8 mouse cellular contexts compared by ENCODE assay signal in the genomic region with DNA sequence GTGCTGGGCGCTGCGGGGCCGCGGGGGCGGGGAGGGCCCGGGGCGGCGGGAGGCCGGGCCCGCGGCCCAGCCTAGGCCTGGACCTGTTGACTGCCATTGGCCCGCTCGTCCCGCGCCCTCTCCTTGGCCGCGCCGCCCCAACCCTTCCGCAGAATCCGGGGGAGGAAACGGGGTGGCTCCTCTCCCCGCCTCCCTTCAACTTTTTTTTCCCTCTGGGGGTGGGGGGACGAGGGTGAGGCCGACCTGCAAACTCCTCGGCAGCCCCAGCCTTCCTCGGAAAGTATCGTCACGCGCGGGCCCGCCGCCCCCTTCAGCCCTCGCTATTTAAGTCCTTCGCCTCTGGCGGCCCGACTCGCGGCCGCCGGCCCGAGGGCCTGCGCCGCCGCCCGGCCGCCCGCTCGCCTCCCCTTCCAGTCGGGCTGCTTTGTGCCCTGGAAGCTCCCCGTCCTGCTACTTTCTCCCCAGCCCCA. TPM values are rescaled to one million over a fixed set of nuclear protein-coding genes. Genes with fewer than 3 reads are reported as not detected.
DNase-seq lines count a peak whose midpoint lies in the region; ATAC-seq and TF ChIP-seq lines count a peak whose summit lies in the region.

No protein-coding gene starts in this region.

- peak overlapping the region; percentile 82 for H3K4me2 ChIP-seq in heart, embryonic 14.5 days (ENCODE audit: low read length)
- H3K4me2 ChIP-seq in liver, embryonic 16.5 days (ENCODE audit: low read depth, low read length): peak overlapping the region; percentile 87
- H3K4me2 ChIP-seq in neural tube, embryonic 12.5 days (replicated peaks): peak overlapping the region; percentile 96
- peak overlapping the region; percentile 86 for H3K4me2 ChIP-seq in stomach, postnatal 0 days (replicated peaks; ENCODE audit: low read depth)

- ATAC-seq in heart, embryonic 14.5 days (ENCODE audit: insufficient number of reproducible peaks, insufficient read depth, low FRiP score, low read depth): peak; percentile 97
- ATAC-seq in liver, embryonic 16.5 days (ENCODE audit: low read depth): peak; percentile 94
- peak; percentile 92 for ATAC-seq in neural tube, embryonic 12.5 days (ENCODE audit: low FRiP score, low read depth)
- ATAC-seq in stomach, postnatal 0 days (ENCODE audit: low FRiP score, low TSS enrichment): peak; percentile 98

- DNase-seq in CD4-positive, CD25-positive, alpha-beta regulatory T cell, adult 2 months (ENCODE audit: low read depth, low spot score): peak; percentile 94
- peak; percentile 94 for DNase-seq in brain, adult 2 months (ENCODE audit: low read depth, low spot score)
- DNase-seq in fibroblast of lung, adult 2 months (ENCODE audit: low read depth): peak; percentile 91
- peak; percentile 97 for DNase-seq in kidney, postnatal 14 days
- peak; percentile 98 for DNase-seq in stomach, postnatal 0 days (ENCODE audit: low spot score)

- peak overlapping the region; percentile 68 to 71 for H3K4me3 ChIP-seq in heart, embryonic 14.5 days (ENCODE audit: control insufficient read depth in 1 of 2, insufficient read depth in 1 of 2, low read depth in 1 of 2, low read length in 2 of 2)
- peak overlapping the region; percentile 78 for H3K4me3 ChIP-seq in liver, embryonic 16.5 days (ENCODE audit: low read depth, low read length)
- H3K4me3 ChIP-seq in neural tube, embryonic 12.5 days: peak overlapping the region; percentile 56
- peak overlapping the region; percentile 59 for H3K4me3 ChIP-seq in stomach, postnatal 0 days (ENCODE audit: low read depth, low read length)

- TF ChIP-seq EP300 in stomach, postnatal 0 days (optimal IDR thresholded peaks at IDR 0.05): no peak

- H3K4me1 ChIP-seq in heart, embryonic 14.5 days (ENCODE audit: control insufficient read depth in 2 of 2, insufficient read depth in 2 of 2, low read length in 2 of 2): peaks cover 3 to 16% of the 10 kb centered on the region in 2 experiments; a peak in 3 of 4 replicates
- H3K4me1 ChIP-seq in liver, embryonic 16.5 days (ENCODE audit: control insufficient read depth, low read depth, low read length): peaks cover 19% of the 10 kb centered on the region
- H3K4me1 ChIP-seq in neural tube, embryonic 12.5 days: peaks cover 25% of the 10 kb centered on the region
- no peaks in the 10 kb centered on the region for H3K4me1 ChIP-seq in stomach, postnatal 0 days (replicated peaks; ENCODE audit: control insufficient read depth, insufficient read depth)

- H3K36me3 ChIP-seq in heart, embryonic 14.5 days (ENCODE audit: control insufficient read depth, insufficient read depth, low read length): no peaks in the 10 kb centered on the region
- no peaks in the 10 kb centered on the region for H3K36me3 ChIP-seq in liver, embryonic 16.5 days (ENCODE audit: control insufficient read depth, insufficient read depth)
- H3K36me3 ChIP-seq in neural tube, embryonic 12.5 days: no peaks in the 10 kb centered on the region
- H3K36me3 ChIP-seq in stomach, postnatal 0 days (ENCODE audit: control insufficient read depth, insufficient read depth, low read length): no peaks in the 10 kb centered on the region

- under 1% methylated on average over 35 of the region's 50 CpGs for WGBS in heart, embryonic 14.5 days
- under 1% methylated on average over 38 of the region's 50 CpGs for WGBS in liver, embryonic 16.5 days (ENCODE audit: insufficient replicate concordance)
- under 1% methylated on average over 49 of the region's 50 CpGs for WGBS in neural tube, embryonic 12.5 days
- WGBS in stomach, postnatal 0 days: 2% methylated on average over 37 of the region's 50 CpGs

- H3K27me3 ChIP-seq in heart, embryonic 14.5 days (ENCODE audit: control insufficient read depth, insufficient read depth, low read length): no peaks in the 10 kb centered on the region
- peaks cover 9% of the 10 kb centered on the region for H3K27me3 ChIP-seq in liver, embryonic 16.5 days (ENCODE audit: control insufficient read depth, insufficient read depth, low read depth, low read length)
- no peaks in the 10 kb centered on the region for H3K27me3 ChIP-seq in neural tube, embryonic 12.5 days (replicated peaks)
- H3K27me3 ChIP-seq in stomach, postnatal 0 days (ENCODE audit: control insufficient read depth, insufficient read depth, low read length): no peaks in the 10 kb centered on the region

- peak overlapping the region; percentile 100 for H3K27ac ChIP-seq in heart, embryonic 14.5 days (replicated peaks in 1 of 2; ENCODE audit: control insufficient read depth in 1 of 2, insufficient read depth in 1 of 2, low read depth in 2 of 2, low read length in 2 of 2)
- peak overlapping the region; percentile 99 for H3K27ac ChIP-seq in liver, embryonic 16.5 days (ENCODE audit: low read length)
- peak overlapping the region; percentile 100 for H3K27ac ChIP-seq in neural tube, embryonic 12.5 days
- peak overlapping the region; percentile 100 for H3K27ac ChIP-seq in stomach, postnatal 0 days (replicated peaks)

- peak; percentile 17; the same call in 1 of the 2 replicates for TF ChIP-seq CTCF in stomach, postnatal 0 days (IDR thresholded peaks at IDR 0.05; ENCODE audit: low read depth)

- peak overlapping the region; percentile 94 for H3K9ac ChIP-seq in heart, embryonic 14.5 days (ENCODE audit: low read length)
- peak overlapping the region; percentile 93 for H3K9ac ChIP-seq in liver, embryonic 16.5 days (ENCODE audit: low read depth, low read length)
- peak overlapping the region; percentile 96 for H3K9ac ChIP-seq in neural tube, embryonic 12.5 days
- peak overlapping the region; percentile 84 for H3K9ac ChIP-seq in stomach, postnatal 0 days (ENCODE audit: low read length)

- no peaks in the 10 kb centered on the region for H3K9me3 ChIP-seq in heart, embryonic 14.5 days (ENCODE audit: control insufficient read depth, low read length)
- no peaks in the 10 kb centered on the region for H3K9me3 ChIP-seq in liver, embryonic 16.5 days (replicated peaks; ENCODE audit: control insufficient read depth, low read length)
- H3K9me3 ChIP-seq in neural tube, embryonic 12.5 days: no peaks in the 10 kb centered on the region
- H3K9me3 ChIP-seq in stomach, postnatal 0 days (ENCODE audit: control insufficient read depth, low read length): no peaks in the 10 kb centered on the region

RNA-seq across cellular contexts. Expression of a gene that starts 1.8 kb away (rescaled TPM):
- polyA plus RNA-seq in heart, embryonic 14.5 days (2014; fragmentation: Nextera tagmentation; extraction: Ambion mirVana): 24.4 and 27.1 TPM in 2 replicates
- 23.8 and 24.3 TPM in 2 replicates for polyA plus RNA-seq in liver, embryonic 16.5 days (2015; fragmentation: Nextera tagmentation; extraction: Ambion mirVana)
- 60.5 and 67.2 TPM in 2 replicates for polyA plus RNA-seq in neural tube, embryonic 12.5 days (2016; fragmentation: Nextera tagmentation; extraction: Ambion mirVana)
- 25.9 and 27.4 TPM in 2 replicates for polyA plus RNA-seq in stomach, postnatal 0 days (2015; fragmentation: Nextera tagmentation; extraction: Ambion mirVana)

RNA-seq across cellular contexts. Expression of a gene that starts 8.0 kb away (rescaled TPM):
- 4.7 and 6.4 TPM in 2 replicates for polyA plus RNA-seq in heart, embryonic 14.5 days (2014; fragmentation: Nextera tagmentation; extraction: Ambion mirVana)
- 0.28 and 0.38 TPM in 2 replicates for polyA plus RNA-seq in liver, embryonic 16.5 days (2015; fragmentation: Nextera tagmentation; extraction: Ambion mirVana)
- polyA plus RNA-seq in neural tube, embryonic 12.5 days (2016; fragmentation: Nextera tagmentation; extraction: Ambion mirVana): 13.2 and 13.4 TPM in 2 replicates
- polyA plus RNA-seq in stomach, postnatal 0 days (2015; fragmentation: Nextera tagmentation; extraction: Ambion mirVana): 1.5 and 1.9 TPM in 2 replicates

RNA-seq across cellular contexts. Expression of a gene that starts 19.3 kb away (rescaled TPM):
- polyA plus RNA-seq in heart, embryonic 14.5 days (2014; fragmentation: Nextera tagmentation; extraction: Ambion mirVana): 5.8 and 8.9 TPM in 2 replicates
- 1.3 and 1.4 TPM in 2 replicates for polyA plus RNA-seq in liver, embryonic 16.5 days (2015; fragmentation: Nextera tagmentation; extraction: Ambion mirVana)
- 17.1 and 17.6 TPM in 2 replicates for polyA plus RNA-seq in neural tube, embryonic 12.5 days (2016; fragmentation: Nextera tagmentation; extraction: Ambion mirVana)
- 7.5 and 9.4 TPM in 2 replicates for polyA plus RNA-seq in stomach, postnatal 0 days (2015; fragmentation: Nextera tagmentation; extraction: Ambion mirVana)

Comparison
In these comparisons a context has a peak if more than half of its experiments do, and no peak if none do; other contexts are left out.
1. Peak in every context shown above with its lines: DNase-seq, ATAC-seq, H3K4me3 ChIP-seq and H3K27ac ChIP-seq.